Comparison of ENCODE assay signal across 8 mouse cellular contexts in the genomic region with DNA sequence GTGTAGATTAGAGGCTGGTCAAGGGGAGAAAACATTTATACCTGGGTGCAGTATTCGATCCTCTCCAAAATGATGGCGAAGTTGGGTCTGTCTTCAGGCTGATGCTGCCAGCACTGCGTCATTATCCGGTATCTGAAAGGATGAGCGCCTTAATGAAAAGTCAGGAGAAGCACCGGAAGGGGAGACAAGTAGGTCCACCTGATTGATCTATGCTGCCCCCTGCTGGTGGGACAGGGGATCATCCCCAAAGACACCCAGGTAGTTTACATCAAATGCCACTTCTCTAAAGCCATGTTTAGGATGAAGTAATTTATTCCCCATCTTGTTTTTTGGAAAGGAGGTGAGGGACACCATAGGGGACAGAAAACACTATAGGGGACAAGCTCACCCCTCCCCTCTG.
DNase-seq lines count a peak whose midpoint lies in the region; ATAC-seq lines count a peak whose summit lies in the region.

No protein-coding gene starts in this region.

- DNase-seq in forebrain, embryonic 11.5 days (ENCODE audit: low spot score), result peak; percentile 81
- DNase-seq in 3134 (ENCODE audit: extremely low read depth, insufficient read length, low spot score), result peak; percentile 22
- peak; percentile 11 for DNase-seq in adrenal gland, adult 8-10 months
- peak; percentile 51 for DNase-seq in embryo, embryonic 9.5 days (ENCODE audit: extremely low spot score)
- peak; percentile 68 to 70 for DNase-seq in kidney, postnatal 4 days
- DNase-seq in mesoderm, embryonic 11.5 days (ENCODE audit: low read depth, low spot score), result peak; percentile 49
- peak; percentile 88 for DNase-seq in testis, postnatal 10 days (ENCODE audit: low spot score)

- H3K4me1 ChIP-seq in forebrain, embryonic 11.5 days (replicated peaks; ENCODE audit: control insufficient read depth, insufficient read depth, low read length), result 0 out of 2 replicates have a peak, but pooled peaks cover 1% of the 10 kb centered on the region
- H3K4me1 ChIP-seq in forebrain, embryonic 16.5 days (replicated peaks; ENCODE audit: control insufficient read depth, insufficient read depth, low read length), result peaks cover 7% of the 10 kb centered on the region; the same call in 1 of the 2 replicates

- no peaks in the 10 kb centered on the region for H3K36me3 ChIP-seq in forebrain, embryonic 11.5 days (ENCODE audit: control insufficient read depth, insufficient read depth, low read length)
- H3K36me3 ChIP-seq in forebrain, embryonic 16.5 days (ENCODE audit: control insufficient read depth, insufficient read depth), result no peaks in the 10 kb centered on the region

- H3K9me3 ChIP-seq in forebrain, embryonic 11.5 days (ENCODE audit: control insufficient read depth, low read length), result no peaks in the 10 kb centered on the region
- H3K9me3 ChIP-seq in forebrain, embryonic 16.5 days (ENCODE audit: control insufficient read depth, low read length), result 0 out of 2 replicates have a peak, but pooled peaks cover 3% of the 10 kb centered on the region

- no peak overlapping the region for H3K4me3 ChIP-seq in forebrain, embryonic 11.5 days (ENCODE audit: low read depth, low read length)
- H3K4me3 ChIP-seq in forebrain, embryonic 16.5 days (replicated peaks; ENCODE audit: low read length), result no peak overlapping the region

- H3K9ac ChIP-seq in forebrain, embryonic 11.5 days (ENCODE audit: low read length), result no peak overlapping the region
- no peak overlapping the region for H3K9ac ChIP-seq in forebrain, embryonic 16.5 days (replicated peaks; ENCODE audit: low read depth, low read length)

- 46% methylated on average over 6 of the region's 6 CpGs for WGBS in forebrain, embryonic 11.5 days
- WGBS in forebrain, embryonic 16.5 days, result 35% methylated on average over 6 of the region's 6 CpGs

- no peak overlapping the region for H3K4me2 ChIP-seq in forebrain, embryonic 11.5 days (ENCODE audit: low read depth, low read length, severe bottlenecking)
- H3K4me2 ChIP-seq in forebrain, embryonic 16.5 days (ENCODE audit: low read length), result no peak overlapping the region

- no peaks in the 10 kb centered on the region; the same call in 1 of the 2 replicates for H3K27me3 ChIP-seq in forebrain, embryonic 11.5 days (ENCODE audit: control insufficient read depth, insufficient read depth, low read length)
- H3K27me3 ChIP-seq in forebrain, embryonic 16.5 days (replicated peaks; ENCODE audit: control insufficient read depth, insufficient read depth, low read length), result no peaks in the 10 kb centered on the region

- no peak overlapping the region for H3K27ac ChIP-seq in forebrain, embryonic 11.5 days (ENCODE audit: low read depth, low read length)
- H3K27ac ChIP-seq in forebrain, embryonic 16.5 days (ENCODE audit: low read length), result no peak overlapping the region

- ATAC-seq in forebrain, embryonic 11.5 days (replicated peaks; ENCODE audit: low FRiP score), result no peak
- no peak for ATAC-seq in forebrain, embryonic 16.5 days

Comparison
In these comparisons a context has a peak if more than half of its experiments do, and no peak if none do; other contexts are left out.
1. DNase-seq: peak in every context shown above with its lines; median percentile 88 in testis, postnatal 10 days; 81 in forebrain, embryonic 11.5 days; 69 in kidney, postnatal 4 days; 51 in embryo, embryonic 9.5 days; 49 in mesoderm, embryonic 11.5 days; 22 in 3134; 11 in adrenal gland, adult 8-10 months.